In the genomic region with DNA sequence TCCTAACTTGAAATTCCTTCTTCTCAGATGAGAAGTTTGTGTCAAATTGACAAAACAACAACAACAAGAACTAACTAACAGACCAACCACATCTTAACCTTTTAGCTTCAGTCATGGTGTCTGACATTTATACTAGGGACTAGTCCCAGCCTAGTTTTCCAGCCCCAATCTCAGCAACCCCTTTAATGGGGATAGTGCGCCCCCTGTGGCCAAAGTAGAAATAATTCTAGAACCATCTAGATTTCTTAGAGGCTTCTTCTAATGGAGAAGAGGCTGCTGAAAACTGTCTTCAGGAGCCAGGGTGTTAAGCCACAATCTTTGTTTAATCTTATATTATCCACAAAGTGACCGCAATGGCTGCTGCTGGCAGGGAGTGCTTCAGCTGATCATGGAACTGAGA, we compare ENCODE assay signal across 19 mouse cellular contexts.
DNase-seq lines count a peak whose midpoint lies in the region; ATAC-seq and TF ChIP-seq lines count a peak whose summit lies in the region.
"Had no signal": no experiment of that assay in that cellular context is flagged by ENCODE, and none has a peak within 500 bp of the region (broad histone marks: within the 10 kb centered on the region; RNA-seq: fewer than 3 reads in every experiment).

No protein-coding gene starts in this region.

- TF ChIP-seq POLR2A in heart, adult 2 months (IDR thresholded peaks at IDR 0.05; ENCODE audit: insufficient read depth, low read depth, low read length): no peak

- WGBS in heart, adult 2 months: 68% methylated on average over 2 of the region's 2 CpGs
- WGBS in forebrain, embryonic 14.5 days: 81% methylated on average over 2 of the region's 2 CpGs

- CTCF ChIA-PET in Patski (lab: Charles Lee): interaction anchor here (1.0 to 1.3 kb wide), 2 partner anchors 10 to 15 kb away, joined by 3 read pairs; no protein-coding TSS in a partner anchor

- TF ChIP-seq EP300 in heart, adult 2 months (IDR thresholded peaks at IDR 0.05; ENCODE audit: insufficient read depth, low read depth, low read length): no peak

- H3K79me2 ChIP-seq in heart, adult 2 months (replicated peaks; ENCODE audit: control insufficient read depth, insufficient read depth, low read length): peaks cover 1% of the 10 kb centered on the region; the same call in 1 of the 2 replicates

- H3K27ac ChIP-seq in heart, adult 2 months: no peak overlapping the region
- H3K27ac ChIP-seq in left cerebral cortex, adult 2 months: no peak overlapping the region
- H3K27ac ChIP-seq in forebrain, embryonic 14.5 days (ENCODE audit: low read depth, low read length): no peak overlapping the region
- H3K27ac ChIP-seq: embryonic facial prominence, embryonic 12.5 days; forebrain, embryonic 12.5 days; heart, embryonic 13.5 days; hindbrain, embryonic 13.5 days; kidney, embryonic 15.5 days had no signal

- intact Hi-C loops in heart, adult 2 months (cut with DNase I): loop anchor here (5.0 kb wide), 1 partner anchor 658 kb away; no protein-coding TSS in a partner anchor
- intact Hi-C loops in heart, postnatal 10 days (cut with DNase I): loop anchor here (10.0 kb wide), 2 partner anchors 400 to 1260 kb away; no protein-coding TSS in a partner anchor
- intact Hi-C loops in left cerebral cortex, adult 2 months (cut with DNase I): loop anchor here (5.0 to 10.0 kb wide), 8 partner anchors 52 to 823 kb away; no protein-coding TSS in a partner anchor
- intact Hi-C loops in left cerebral cortex, postnatal 14 days (cut with DNase I): loop anchor here (5.0 to 10.0 kb wide), 4 partner anchors 103 to 658 kb away; no protein-coding TSS in a partner anchor

- in situ Hi-C loops in Patski (cut with MboI; ENCODE audit: low pct_unique_long_range_greater_than_20kb): loop anchor here (10.0 to 25.0 kb wide), 3 partner anchors 400 to 823 kb away; no protein-coding TSS in a partner anchor

- H3K4me3 ChIP-seq in heart, adult 2 months: no peak overlapping the region
- H3K4me3 ChIP-seq in left cerebral cortex, adult 2 months: no peak overlapping the region
- H3K4me3 ChIP-seq in forebrain, embryonic 14.5 days (ENCODE audit: low read depth, low read length): no peak overlapping the region
- H3K4me3 ChIP-seq: embryonic facial prominence, embryonic 12.5 days; erythroblast, embryonic 14.5 days; forebrain, embryonic 12.5 days; heart, embryonic 13.5 days; hindbrain, embryonic 13.5 days; kidney, embryonic 15.5 days had no signal

- H3K4me2 ChIP-seq in forebrain, embryonic 14.5 days (ENCODE audit: low read length): no peak overlapping the region
- H3K4me2 ChIP-seq: embryonic facial prominence, embryonic 12.5 days; forebrain, embryonic 12.5 days; heart, embryonic 13.5 days; hindbrain, embryonic 13.5 days; kidney, embryonic 15.5 days; midbrain, embryonic 11.5 days had no signal

- H3K9me3 ChIP-seq in forebrain, embryonic 14.5 days (replicated peaks; ENCODE audit: control insufficient read depth, low read length): no peaks in the 10 kb centered on the region
- H3K9me3 ChIP-seq: embryonic facial prominence, embryonic 12.5 days; forebrain, embryonic 12.5 days; hindbrain, embryonic 13.5 days had no signal

- DNase-seq in heart, adult 2 months: no peak
- DNase-seq in heart, postnatal 10 days: no peak
- no peak for DNase-seq in left cerebral cortex, adult 2 months (ENCODE audit: extremely low spot score in 1 of 2, low spot score in 2 of 2)
- DNase-seq in left cerebral cortex, postnatal 14 days (ENCODE audit: low spot score in 2 of 2): no peak
- DNase-seq in ES-CJ7 (ENCODE audit: low read depth, low spot score) (peak; percentile 17), Patski (ENCODE audit: low read depth, low spot score) (no peak)
- DNase-seq in forebrain, embryonic 14.5 days (ENCODE audit: low spot score): no peak
- DNase-seq in thymus, postnatal 0 days (ENCODE audit: low spot score): no peak
- DNase-seq: adrenal gland, postnatal 14 days; cerebellum, adult 9-10 months; gastrocnemius, postnatal 10 days; heart, adult 18-20 months had no signal

- TF ChIP-seq CTCF in heart, adult 2 months (IDR thresholded peaks at IDR 0.05): 0 out of 2 replicates have a peak, but pooled peaks have one; percentile 11
- TF ChIP-seq CTCF in left cerebral cortex, adult 2 months (IDR thresholded peaks at IDR 0.05): peak; percentile 33
- TF ChIP-seq CTCF in Patski (IDR thresholded peaks at IDR 0.05): peak; percentile 38

- H3K4me1 ChIP-seq in heart, adult 2 months (ENCODE audit: control insufficient read depth, insufficient read depth, low read length): no peaks in the 10 kb centered on the region
- H3K4me1 ChIP-seq in forebrain, embryonic 14.5 days (ENCODE audit: control insufficient read depth, insufficient read depth, low read length): no peaks in the 10 kb centered on the region
- H3K4me1 ChIP-seq: embryonic facial prominence, embryonic 12.5 days; forebrain, embryonic 12.5 days; heart, embryonic 13.5 days; hindbrain, embryonic 13.5 days; kidney, embryonic 15.5 days had no signal

- H3K27me3 ChIP-seq in heart, adult 2 months (ENCODE audit: control insufficient read depth, insufficient read depth, low read length): peaks cover 2% of the 10 kb centered on the region; the same call in 1 of the 2 replicates
- no peaks in the 10 kb centered on the region for H3K27me3 ChIP-seq in Patski
- no peaks in the 10 kb centered on the region for H3K27me3 ChIP-seq in forebrain, embryonic 14.5 days (replicated peaks; ENCODE audit: control insufficient read depth, insufficient read depth, low read length)
- H3K27me3 ChIP-seq: embryonic facial prominence, embryonic 12.5 days; forebrain, embryonic 12.5 days; heart, embryonic 13.5 days; hindbrain, embryonic 13.5 days; kidney, embryonic 15.5 days had no signal

- H3K9ac ChIP-seq in heart, adult 2 months (ENCODE audit: low read depth, low read length): no peak overlapping the region
- H3K9ac ChIP-seq in forebrain, embryonic 14.5 days (ENCODE audit: low read length): no peak overlapping the region
- H3K9ac ChIP-seq: embryonic facial prominence, embryonic 12.5 days; forebrain, embryonic 12.5 days; heart, embryonic 13.5 days; hindbrain, embryonic 13.5 days; kidney, embryonic 15.5 days had no signal

- ATAC-seq in Patski: no peak
- no peak for ATAC-seq in forebrain, embryonic 14.5 days

- POLR2A ChIA-PET in Patski (lab: Charles Lee): no interaction called here

- no peaks in the 10 kb centered on the region for H3K36me3 ChIP-seq in heart, adult 2 months (ENCODE audit: control insufficient read depth, insufficient read depth, low read length)
- no peaks in the 10 kb centered on the region for H3K36me3 ChIP-seq in forebrain, embryonic 14.5 days (ENCODE audit: control insufficient read depth, insufficient read depth, low read length)
- H3K36me3 ChIP-seq: embryonic facial prominence, embryonic 12.5 days; forebrain, embryonic 12.5 days; heart, embryonic 13.5 days; hindbrain, embryonic 13.5 days; kidney, embryonic 15.5 days had no signal
